Mouse (Mus musculus): ENCODE measurements around the gene Cntn5.

DNA sequence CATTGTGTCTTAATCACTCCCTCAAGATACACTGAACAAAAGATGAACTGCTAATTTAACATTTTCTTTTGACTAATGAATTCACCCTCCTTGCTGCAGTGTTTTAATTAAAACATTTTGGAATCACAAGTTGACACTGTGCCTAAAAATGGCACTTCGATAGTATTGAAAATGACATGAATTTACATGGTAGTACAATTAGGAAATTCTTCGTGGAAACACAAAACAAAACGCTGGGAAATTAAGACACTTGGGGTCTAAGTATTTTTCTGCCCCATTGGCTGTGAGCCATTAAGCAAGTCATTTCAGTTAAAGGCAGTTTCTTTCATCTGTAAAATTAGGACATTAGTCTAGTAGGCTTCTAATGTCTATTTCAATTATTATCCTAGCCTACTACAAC is 1043.9 kb downstream of the Cntn5 start:
- TF ChIP-seq POLR2A (IDR thresholded peaks at IDR 0.05; ENCODE audit: low read depth, low read length) (no peak), CTCF (IDR thresholded peaks at IDR 0.05; ENCODE audit: borderline replicate concordance, insufficient read depth, low read length) (no peak)
